Mouse (Mus musculus): ENCODE measurements around the gene Tcf7l1.

DNA sequence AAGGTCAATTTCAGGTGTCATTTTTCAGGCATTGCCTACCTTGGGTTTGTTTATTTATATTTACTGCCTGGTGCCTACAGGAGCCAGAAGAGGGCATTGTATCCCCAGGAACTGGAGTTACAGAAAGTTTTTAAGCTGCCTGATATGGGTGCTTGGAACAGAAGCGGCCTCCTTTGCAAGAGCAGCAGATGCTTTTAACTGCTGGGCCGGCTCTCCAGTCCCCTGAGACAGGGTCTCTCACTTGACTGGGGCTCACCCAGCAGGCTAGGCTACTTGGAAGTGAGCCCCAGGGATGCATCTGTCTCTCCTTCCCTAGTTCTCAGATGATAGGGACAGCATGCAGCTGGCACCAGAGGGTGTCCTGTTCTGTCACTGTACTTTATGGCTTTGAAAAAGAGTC lies 112.7 kb downstream of the Tcf7l1 start:
- no peak for TF ChIP-seq GATA1 (IDR thresholded peaks at IDR 0.05; ENCODE audit: borderline replicate concordance, low read length)
- TF ChIP-seq FLI1 (IDR thresholded peaks at IDR 0.05; ENCODE audit: low read length), result no peak
